Mouse (Mus musculus): ENCODE measurements around the gene Ces2h.

DNA sequence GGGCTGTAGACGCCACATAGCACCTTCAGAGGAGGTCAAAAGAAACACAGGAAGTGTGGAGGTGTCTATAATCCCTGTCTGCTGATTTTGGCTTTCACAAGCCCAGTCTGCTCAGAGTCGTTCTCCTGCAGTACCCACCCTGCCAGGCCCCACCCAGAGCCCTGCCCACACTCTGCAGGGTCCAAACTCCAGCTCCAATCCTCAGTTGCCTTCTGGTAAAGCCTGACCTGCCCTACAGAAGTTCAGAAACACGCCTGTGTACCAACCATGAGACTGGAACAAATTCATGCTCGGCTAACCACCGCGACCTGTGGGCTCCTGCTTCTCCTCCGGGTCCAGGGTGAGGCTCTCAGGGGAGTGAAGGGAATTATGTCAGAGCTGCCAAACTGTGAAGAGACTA, at the start of gene Ces2h:
- TF ChIP-seq CTCF (IDR thresholded peaks at IDR 0.05; ENCODE audit: extremely low read depth, insufficient read depth, low read length): no peak
- TF ChIP-seq POLR2A (IDR thresholded peaks at IDR 0.05; ENCODE audit: extremely low read depth, insufficient read depth, low read length): no peak

Measured in cortical plate, adult 2 months (tissue).